Mouse (Mus musculus) ES-CJ7 (cell line): ENCODE measurements around the gene Srd5a3.

Source experiments
- DNase-seq: peaks from one replicate; pipeline ENCODE4 v3.0.0; 2011; ENCODE audit warnings: low read depth, low spot score

The Srd5a3 gene

GRCm38 (mm10) chr5:76153430-76153829 is 13.4 kb downstream of the Srd5a3 start:
- no peak for DNase-seq

DNA sequence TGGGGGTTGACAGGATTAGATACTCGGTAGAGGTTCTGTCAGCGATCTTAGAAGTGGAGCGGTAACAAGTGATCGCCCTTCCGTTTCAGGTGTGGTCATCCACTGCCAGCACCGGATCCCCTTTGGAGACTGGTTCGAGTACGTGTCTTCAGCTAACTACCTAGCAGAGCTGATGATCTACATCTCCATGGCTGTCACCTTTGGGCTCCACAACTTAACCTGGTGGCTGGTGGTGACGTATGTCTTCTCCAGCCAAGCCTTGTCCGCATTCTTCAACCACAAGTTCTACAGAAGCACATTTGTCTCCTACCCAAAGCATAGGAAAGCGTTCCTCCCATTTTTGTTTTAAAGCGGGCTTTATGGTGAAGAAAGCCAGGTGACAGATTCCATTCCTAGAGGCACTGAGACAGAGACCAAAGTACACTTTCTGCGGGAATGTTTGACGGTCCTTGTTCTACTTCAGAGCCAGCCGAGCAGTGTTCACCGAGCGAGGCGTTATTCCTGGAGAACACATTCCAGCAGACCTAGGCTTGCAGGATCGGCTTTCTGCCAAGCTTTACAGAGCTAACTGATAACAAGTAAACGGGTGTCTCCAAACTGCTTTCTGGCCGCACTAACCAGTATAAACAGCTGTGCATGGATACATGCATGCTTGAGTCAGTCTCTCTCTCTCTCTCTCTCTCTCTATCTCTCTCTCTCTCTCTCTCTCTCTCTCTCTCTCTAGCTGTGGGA is 14.5 kb downstream of the Srd5a3 start:
- no peak for DNase-seq

DNA sequence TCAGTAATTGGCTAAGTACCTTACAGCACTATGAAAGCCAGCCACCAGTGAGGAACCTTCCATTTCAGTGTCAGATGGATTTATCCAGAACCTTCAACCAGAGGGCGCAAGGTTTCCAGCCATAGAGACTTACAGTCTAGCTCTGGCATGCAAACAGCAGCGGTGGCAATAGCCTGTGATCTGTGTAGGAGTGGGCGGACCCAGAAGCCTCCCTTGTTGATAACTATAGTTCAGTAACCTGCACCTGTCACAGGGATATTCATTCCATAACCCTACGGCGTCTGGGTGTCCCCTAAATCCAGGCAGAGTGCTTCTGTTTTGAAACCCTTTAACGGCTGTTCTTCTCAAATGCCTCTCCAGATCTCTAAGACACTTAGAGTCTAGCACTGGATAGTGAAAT is 19.5 kb downstream of the Srd5a3 start:
- no peak for DNase-seq

DNA sequence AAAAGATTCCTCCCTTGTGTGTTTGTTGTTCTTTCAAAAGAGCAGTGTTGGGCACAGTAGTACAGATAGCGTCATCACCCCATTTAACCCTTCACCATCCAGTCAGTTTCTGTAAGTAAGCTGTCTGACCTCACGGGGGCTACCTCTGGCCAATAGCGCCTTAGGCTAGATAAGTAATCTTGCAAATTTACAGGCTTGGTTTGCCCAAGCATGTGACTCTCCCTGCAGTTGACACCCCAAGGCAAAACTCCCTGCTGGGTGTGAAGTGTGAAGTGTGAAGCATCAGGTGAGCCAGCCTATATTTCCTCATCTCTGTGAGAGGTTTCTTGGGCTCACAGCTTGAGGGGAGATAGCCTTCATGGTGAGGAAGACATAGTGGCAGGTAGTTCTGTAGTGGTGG is 20.0 kb downstream of the Srd5a3 start:
- DNase-seq = no peak

DNA sequence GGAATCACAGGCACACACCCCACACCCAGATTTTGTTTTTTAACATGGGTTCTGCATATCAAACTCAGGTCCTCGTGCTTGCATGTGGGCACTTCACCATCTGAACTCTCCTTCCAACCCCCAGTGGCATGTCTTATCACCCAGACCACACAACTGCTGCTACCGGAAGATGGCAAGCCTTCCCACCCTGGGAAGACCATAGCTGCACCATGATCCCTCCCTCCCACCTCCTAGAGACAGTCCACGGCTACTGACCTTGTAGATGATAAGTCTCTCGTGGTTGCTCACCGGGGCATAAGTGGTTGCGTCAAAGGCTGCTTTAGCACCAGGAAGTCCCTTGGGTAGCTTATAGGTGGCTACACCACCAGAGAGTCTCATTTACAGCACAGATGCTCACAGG is 21.4 kb downstream of the Srd5a3 start:
- no peak for DNase-seq

DNA sequence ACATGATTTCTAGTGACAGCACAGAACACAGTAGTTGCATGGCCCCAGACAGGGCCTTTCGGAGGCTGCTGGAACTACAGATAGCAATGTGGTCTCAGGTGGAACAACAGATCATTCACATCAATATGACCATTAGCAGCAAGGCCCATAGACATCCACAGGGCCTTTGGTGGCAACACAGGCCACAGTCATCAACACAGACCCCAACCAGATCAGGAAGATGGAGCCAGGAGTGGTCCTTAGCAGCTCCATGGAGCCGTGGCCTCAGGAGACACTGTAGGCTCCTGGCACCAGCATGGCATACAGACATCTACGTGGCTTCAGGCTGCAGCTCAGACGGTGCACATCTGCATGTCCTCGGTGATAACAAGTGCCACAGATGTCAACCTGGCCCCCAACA is 22.9 kb downstream of the Srd5a3 start:
- DNase-seq = no peak

- DNase-seq = no peak
These were observed 23.8 kb downstream of the Srd5a3 start for GRCm38 (mm10) chr5:76163828-76164390.

DNA sequence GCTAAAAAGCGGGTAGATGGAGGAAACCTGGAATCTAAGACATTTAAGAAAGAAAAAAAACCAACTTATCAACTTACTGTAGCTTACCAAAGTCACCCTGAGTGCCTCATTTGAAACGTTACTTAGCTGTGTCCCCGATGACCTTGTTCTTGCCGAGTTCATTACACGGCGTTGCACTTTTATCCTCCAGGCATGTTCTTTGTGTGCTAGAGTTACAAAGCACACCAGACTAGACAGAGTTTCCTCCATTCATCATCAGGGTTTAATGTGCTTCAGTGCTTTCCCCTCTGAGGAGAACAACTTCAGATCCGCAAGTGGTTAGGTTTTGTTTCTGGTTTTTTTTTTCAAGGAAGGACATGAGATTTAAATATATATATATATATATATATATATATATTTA is 24.8 kb downstream of the Srd5a3 start:
- DNase-seq = no peak

GRCm38 (mm10) chr5:76170522-76170921 is 30.5 kb downstream of the Srd5a3 start:
- peak; percentile 42 for DNase-seq

- no peak for DNase-seq
These were observed 31.0 kb downstream of the Srd5a3 start for GRCm38 (mm10) chr5:76171039-76171438.

DNA sequence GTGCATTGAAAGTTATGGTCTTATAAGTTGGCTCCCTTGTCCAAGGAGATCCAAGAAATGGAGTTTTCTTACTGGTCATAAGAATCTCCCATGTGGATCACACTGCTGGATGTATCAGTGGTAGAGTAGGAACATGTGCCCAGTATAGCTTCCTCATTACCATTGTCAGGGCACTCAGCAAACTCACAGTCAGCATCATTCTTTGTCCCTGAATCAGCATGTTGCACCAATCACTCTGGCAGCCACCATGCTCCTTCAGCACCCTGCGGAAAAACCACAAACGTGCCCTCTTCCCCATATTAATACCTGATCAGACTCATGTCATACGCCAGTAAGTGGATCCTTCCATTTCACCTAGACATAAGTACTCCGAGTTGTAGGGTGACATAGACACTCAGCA is 35.0 kb downstream of the Srd5a3 start:
- DNase-seq = no peak

- peak; percentile 61 for DNase-seq
These were observed 36.3 kb downstream of the Srd5a3 start for GRCm38 (mm10) chr5:76176411-76176810.

GRCm38 (mm10) chr5:76176841-76177240 is 36.8 kb downstream of the Srd5a3 start:
- no peak for DNase-seq

GRCm38 (mm10) chr5:76177664-76178063 is 37.6 kb downstream of the Srd5a3 start:
- DNase-seq = peak; percentile 42

DNA sequence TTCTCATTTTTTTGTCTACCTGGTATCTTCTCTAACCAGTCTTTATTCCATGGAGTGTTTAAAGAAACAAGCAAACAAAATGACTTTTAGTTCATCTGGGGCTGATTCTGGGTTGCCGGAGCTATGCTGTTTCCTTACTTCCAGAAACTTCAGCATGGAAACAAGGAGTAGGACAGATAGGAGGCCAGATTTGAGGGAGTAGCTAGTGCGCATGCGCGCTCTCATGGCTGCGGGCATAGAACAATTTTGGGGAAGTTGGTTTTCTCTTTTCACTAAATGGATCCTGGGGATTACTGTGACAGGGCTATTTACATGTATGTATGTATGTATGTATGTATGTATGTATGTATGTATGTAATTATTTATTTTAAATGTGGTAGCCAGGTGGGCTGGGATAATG is 39.1 kb downstream of the Srd5a3 start:
- DNase-seq = no peak

DNA sequence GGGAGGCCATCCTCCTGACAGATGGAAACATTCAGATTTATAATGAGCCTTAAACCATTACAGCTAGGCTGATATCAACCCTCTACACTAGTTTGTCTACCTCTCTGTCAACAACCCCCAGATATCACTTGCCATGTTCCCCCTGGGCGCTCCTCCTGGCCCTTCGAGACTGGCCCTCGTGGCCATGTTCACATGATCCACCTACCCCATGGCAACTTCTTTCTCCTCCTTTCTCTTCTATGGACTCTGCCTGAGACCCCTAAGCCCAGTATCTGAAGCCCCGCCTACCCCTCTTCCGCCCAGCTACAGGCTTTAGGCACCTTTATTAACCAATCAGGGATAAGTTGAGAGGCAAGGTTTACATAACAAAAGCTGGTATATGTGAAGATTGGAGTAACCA is 39.7 kb downstream of the Srd5a3 start:
- no peak for DNase-seq

- DNase-seq = no peak
These were observed 42.3 kb downstream of the Srd5a3 start for GRCm38 (mm10) chr5:76182326-76182725.

DNA sequence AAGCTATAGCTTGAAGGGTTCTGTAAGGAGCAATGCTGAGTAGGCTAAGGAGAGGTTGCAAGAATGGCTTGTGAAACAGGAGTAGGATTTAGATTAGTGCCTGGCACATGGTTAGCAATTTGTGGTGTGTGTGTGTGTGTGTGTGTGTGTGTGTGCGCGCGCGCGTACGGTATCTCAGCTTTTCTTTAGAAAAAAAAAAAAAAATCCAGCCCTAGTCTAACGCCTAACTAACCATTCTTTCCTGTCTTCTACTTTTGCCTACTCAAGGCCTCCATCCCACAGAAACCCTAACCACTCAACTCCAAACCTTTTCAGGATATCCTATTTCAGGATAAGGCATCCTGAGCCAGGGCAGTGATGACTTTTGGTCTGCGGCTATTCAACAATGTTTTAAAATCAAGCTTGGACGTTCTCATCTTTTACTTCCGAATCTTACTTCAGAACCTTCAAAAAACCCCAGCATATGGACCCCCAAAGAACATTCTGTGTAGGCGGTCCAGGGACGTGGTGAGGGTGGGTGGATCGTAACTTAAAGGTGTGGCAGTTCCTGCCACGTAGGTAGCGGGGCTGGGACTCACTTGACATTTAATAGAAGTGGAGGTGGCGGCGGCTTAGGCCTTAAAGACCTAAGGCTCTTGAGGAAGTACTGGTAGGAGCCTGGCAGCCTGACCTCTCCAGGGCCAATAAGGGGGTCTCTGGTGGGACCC is 43.1 kb downstream of the Srd5a3 start:
- DNase-seq = no peak

GRCm38 (mm10) chr5:76183750-76184261 is 43.7 kb downstream of the Srd5a3 start, which contains the start of gene Tmem165:
Tmem165 (plus strand) TSS chr5:76183880.
- peak; percentile 90 for DNase-seq

- peak; percentile 79 for DNase-seq
These were observed 44.4 kb downstream of the Srd5a3 start for GRCm38 (mm10) chr5:76184286-76185080.

GRCm38 (mm10) chr5:76187885-76188284 is 47.8 kb downstream of the Srd5a3 start:
- DNase-seq = no peak

DNA sequence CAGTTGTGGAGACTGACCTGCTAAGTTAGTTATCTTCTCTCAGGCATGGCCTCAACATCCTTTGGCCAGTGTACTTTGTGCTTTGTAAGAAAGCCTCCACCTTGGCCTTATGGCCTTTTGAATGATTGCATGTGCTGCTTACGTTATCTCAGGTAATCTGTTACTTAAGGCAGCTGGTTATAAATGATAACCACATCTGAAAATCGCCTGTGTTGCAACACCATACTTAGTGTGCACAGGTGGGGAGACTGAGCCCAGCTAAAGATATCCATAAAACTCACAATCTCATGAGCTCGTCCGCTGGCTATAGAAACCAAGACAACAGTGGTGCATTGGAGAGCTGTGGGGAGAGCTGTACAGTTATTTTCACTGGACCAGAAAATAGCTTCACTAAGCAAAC is 50.5 kb downstream of the Srd5a3 start:
- DNase-seq = no peak
